Mouse (Mus musculus): Measurements from ENCODE around the gene Slc2a13.

Gene Slc2a13

DNA sequence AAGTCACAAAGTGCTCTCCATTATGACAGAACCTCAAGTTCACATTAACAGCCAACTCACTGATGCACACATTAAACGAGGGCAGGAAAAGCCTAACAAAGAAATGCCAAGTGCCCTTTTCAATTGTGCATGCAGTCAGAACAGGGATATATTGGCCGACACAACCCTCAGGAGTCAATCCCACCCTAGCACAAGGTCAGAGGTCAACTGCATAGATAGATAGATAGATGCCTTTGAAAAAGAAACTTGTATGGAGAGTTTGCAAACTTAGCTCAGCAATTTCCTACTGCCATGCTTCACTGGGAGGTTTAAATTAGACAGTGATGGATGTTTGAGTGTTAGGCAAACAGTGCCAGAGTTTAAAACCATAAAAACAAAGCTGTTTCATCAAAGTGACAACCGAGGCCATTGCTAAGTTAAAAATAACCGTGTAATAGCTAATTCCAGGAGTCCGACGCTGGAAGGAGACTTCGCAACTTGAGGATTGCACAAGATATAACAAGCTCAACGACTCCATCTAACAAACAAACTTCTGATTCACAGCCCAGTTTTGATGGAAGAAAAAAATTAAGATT lies 194.2 kb downstream of the Slc2a13 start:
- intact Hi-C loops (cut with DNase I) = no loop called here

GRCm38 (mm10) chr15:91377568-91377967 lies 195.5 kb downstream of the Slc2a13 start:
- intact Hi-C loops (cut with DNase I) = no loop called here

DNA sequence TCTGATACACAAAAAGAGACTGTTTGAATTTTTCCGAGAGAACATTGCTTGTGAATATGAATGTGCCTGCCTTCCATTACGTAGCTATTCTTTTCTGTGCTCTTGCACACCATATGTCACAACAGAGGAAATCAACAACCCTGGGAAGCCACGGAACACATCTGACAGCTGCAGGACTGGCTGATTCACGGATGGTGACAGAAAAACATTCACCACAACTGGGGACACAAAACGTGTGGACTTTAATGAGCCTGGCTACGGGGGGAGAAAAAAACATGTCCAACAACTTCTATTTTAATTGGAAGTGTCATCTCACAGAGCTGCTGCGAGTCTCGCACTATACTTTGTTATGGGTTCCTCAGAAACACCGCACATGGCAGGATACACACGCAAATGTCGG lies 196.0 kb downstream of the Slc2a13 start:
- intact Hi-C loops (cut with DNase I) = no loop called here

DNA sequence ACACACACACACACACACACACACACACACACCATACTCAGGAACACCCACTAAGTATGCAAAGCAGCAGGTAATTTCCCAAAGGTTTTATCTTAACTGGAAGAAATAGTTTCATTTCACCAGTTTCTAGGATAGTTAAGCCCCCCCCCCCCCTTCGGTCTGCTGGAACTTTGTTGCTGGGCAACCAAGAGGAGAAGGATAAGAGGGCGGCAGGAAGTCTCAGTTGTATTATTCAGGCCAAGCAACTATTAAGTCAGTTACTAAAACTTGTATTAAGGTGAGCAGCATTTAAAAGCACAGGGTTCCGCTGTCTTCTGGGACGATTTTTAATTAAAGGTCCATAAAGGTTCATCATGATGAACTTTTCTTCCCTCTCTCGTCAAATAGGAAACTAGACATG lies 198.6 kb downstream of the Slc2a13 start:
- intact Hi-C loops (cut with DNase I) = no loop called here

DNA sequence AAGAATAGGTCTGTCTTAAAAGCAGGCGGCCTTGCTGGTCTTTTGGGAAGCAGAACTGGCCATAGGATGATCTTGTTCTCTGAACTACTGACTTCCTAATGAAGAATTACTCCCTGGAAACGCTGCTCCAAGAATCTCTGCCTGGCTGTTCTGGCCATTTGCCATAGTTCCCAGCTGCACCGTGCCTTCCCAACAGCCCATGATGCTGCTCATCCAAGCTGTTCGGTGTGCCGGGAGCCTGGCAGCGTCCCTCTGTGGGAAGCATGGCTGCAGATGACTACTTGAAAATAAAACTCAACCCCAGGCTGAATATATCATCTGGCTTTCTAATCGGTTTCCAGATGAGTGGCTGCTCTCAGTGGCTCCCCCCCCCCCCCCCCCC lies 199.9 kb downstream of the Slc2a13 start:
- intact Hi-C loops (cut with DNase I) = no loop called here

DNA sequence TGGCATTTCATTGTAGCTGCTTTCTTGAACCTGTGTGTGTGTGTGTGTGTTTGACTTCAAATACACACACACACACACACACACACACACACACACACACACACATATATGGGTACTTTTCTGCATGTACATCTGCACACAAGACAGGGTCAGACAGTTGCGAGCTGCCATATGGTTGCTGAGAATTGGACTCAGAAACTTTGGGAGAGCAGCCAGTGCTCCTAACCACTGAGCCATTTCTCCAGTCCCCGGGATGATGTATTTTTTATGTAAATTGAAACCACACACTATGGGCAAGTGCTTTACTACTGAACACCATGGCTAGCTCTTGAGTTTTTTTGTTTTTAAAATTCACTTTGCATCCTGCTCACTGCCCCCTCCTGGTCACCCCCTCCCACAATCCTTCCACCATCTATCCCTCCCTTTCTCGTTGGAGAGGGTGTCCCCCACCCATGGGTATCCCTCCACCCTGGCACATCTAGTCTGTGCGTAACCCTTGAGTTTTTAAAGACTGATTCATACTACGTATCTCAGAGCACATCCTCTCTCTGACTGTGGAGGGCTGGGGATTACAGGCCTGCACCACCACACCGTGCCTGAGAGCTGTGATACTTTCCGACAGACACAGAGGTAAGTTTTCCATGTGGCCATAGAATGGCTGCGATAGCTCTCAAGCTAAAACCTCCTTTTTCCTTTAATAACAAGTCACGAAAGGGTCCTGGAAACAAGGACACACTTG lies 200.4 kb downstream of the Slc2a13 start:
- intact Hi-C loops (cut with DNase I) = no loop called here

GRCm38 (mm10) chr15:91371859-91372394 lies 201.1 kb downstream of the Slc2a13 start:
- intact Hi-C loops (cut with DNase I) = no loop called here

DNA sequence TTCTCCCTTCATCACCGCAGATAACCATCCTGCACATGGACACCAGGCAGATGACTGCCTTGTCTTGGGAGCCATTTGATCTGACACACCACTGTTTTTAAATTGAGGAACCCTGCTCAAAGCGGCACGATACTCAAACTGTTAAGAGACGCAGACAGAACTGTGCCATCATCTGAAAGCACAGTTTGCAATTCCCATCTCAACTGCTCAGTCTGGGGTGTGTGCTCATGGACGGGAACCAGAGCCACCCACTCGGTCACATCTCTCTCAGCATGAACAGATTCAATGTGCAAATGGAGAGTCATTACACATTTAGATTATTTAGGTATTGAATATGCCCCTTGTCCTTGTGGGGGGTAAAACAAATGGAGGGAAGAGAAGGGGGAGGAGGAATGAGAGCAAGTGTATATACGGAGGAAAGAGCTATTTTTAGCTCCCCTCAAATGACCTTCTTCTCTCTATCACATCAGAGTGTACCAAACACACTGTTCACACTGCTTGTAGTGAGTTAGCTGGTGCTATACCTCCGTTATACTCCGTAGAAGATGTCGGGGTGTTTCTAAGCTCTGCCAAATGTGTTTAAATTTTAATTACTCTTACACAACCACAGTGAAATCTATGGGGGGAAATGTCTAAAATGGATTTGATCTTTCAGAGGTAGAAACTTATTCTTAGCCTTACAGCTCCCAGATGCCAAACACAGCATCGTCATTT lies 203.2 kb downstream of the Slc2a13 start:
- intact Hi-C loops (cut with DNase I) = no loop called here

DNA sequence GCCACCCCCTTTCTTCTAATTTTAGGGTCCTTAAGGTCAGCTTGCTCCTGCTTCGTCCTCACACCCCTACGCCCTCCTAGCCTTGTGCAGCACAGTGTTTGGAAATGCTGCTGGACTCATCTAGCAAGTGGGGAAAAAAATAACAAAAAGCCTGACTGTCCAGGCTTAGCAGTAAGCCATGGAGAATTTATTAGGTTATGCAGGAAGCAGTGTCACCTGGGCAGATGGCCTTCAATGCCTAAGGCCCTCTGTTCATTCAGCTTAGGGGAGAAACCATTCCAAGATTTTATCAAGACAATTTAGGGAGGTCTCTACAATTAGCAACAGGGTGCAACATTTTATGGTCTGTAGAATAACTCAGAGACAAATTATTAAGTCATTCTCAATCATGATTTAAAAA lies 212.6 kb downstream of the Slc2a13 start:
- intact Hi-C loops (cut with DNase I) = no loop called here

- intact Hi-C loops (cut with DNase I) = no loop called here
Measured at GRCm38 (mm10) chr15:91351006-91351405, 222.1 kb downstream of the Slc2a13 start.

- intact Hi-C loops (cut with DNase I) = no loop called here
Measured at GRCm38 (mm10) chr15:91338350-91338749, 234.7 kb downstream of the Slc2a13 start.

GRCm38 (mm10) chr15:91334416-91334900 lies 238.6 kb downstream of the Slc2a13 start:
- intact Hi-C loops (cut with DNase I) = no loop called here

- intact Hi-C loops (cut with DNase I) = no loop called here
Measured at GRCm38 (mm10) chr15:91327748-91328147, 245.3 kb downstream of the Slc2a13 start.

DNA sequence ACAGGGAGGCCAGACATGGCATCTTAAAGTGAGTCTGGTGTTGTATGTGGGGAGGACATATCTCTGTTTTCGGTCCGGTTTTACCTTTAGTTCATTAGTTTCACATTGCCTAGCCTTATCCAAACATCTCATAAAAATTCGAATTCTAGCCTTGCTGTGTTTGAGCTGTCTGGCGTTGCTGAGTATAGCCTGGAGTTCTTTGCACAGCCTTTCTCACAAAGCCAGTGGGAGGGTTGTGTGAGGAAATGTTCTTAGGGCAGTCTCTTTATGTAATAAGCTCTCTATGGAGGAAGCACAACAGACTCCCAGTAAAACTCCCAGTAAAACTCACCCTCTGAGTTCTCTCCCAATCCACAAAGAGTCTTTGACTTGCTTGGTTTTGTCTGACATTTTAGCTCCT lies 246.0 kb downstream of the Slc2a13 start:
- intact Hi-C loops (cut with DNase I) = no loop called here

DNA sequence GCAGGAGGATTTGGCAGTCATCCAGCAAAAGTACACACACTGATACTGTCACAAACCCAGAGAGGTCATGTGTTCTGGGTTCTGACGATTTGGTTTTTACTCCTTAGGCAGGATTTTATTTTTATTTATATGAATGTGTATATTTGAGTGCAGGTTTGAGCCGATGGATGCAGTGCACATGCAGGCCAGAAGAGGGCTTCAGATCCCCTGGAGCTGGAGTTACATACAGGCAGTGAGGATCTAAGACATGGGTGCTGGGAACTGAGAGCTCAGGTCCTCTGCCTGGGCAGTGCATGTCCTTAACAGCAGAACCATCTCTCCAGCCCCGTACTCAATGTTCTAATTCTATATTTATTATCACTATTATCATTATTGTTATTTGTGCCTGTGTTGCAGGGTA lies 253.7 kb downstream of the Slc2a13 start:
- intact Hi-C loops (cut with DNase I) = no loop called here

- intact Hi-C loops (cut with DNase I) = no loop called here
Measured at GRCm38 (mm10) chr15:91316964-91317363, 256.1 kb downstream of the Slc2a13 start.

DNA sequence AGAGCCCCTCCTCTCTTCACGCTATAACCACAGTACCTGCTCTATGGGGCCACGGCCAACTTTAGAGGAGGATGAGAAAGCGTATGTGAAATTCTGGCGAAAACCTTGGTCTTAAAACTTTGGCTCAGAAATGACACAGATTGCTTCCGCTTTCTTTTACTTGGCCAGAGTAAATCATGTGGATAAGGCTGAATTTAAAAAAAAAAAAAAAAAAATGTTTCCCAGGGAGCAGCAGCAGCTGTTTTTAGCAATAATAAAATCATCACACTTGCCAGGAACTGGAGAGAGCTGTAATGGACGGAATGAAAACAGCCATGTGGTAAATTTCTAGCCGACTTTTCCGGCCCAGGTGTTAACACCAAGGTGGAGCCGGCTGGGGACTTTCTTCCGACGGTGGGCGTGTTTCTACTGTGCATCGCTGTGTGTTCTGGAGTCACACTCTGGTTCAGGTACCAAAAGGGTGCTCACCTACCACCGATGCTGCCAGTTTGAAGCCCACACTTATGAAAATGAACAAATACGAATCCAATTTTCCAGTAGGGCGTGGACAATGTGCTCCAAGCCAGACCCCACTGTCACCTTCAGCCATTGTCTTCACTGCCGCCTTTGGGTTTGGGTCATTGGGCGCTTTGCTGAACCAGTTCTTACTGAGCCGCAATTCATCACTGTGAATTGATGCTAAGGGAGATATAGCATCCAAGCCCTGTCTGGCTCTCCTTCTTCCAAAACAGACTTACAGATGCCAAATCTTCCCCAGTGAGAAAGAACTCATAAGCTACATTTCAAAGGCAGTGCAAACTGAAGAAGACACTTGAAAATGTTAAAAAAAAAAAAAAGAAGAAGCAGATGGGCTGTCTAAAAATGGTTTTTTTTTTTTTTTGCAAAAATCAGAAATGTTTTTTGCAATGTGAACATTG lies 258.4 kb downstream of the Slc2a13 start:
- intact Hi-C loops (cut with DNase I) = no loop called here

- intact Hi-C loops (cut with DNase I) = loop anchor here (5.0 to 10.0 kb wide), 2 partner anchors 170 to 453 kb away; no protein-coding TSS in a partner anchor
Measured at GRCm38 (mm10) chr15:91304296-91304852, 268.7 kb downstream of the Slc2a13 start.

- intact Hi-C loops (cut with DNase I) = loop anchor here (2.0 to 10.0 kb wide), 3 partner anchors 173 to 456 kb away; no protein-coding TSS in a partner anchor
Measured at GRCm38 (mm10) chr15:91301366-91301765, 271.7 kb downstream of the Slc2a13 start.

GRCm38 (mm10) chr15:91299319-91299835 lies 273.7 kb downstream of the Slc2a13 start:
- intact Hi-C loops (cut with DNase I) = loop anchor here (10.0 kb wide), 1 partner anchor 305 kb away; no protein-coding TSS in a partner anchor
